Mouse (Mus musculus) splenic B cell, adult 2 months (primary cell): ENCODE results near the gene Macrod2.
"Not testable (repeated sequence)": the region's sequence is repeated elsewhere in the genome, so short reads cannot be mapped to it uniquely, and the experiment has no call there.

Experiments
- DNase-seq: peaks from one replicate; pipeline ENCODE4 v3.0.0-alpha.2; 2011; ENCODE audit warnings: low read depth, low spot score
- H3K27me3 ChIP-seq: 2 replicates; pipeline ENCODE4 v1.6.1; 2012; ENCODE audit warnings: mild to moderate bottlenecking, low read length, moderate library complexity, mixed read lengths; ENCODE audit not compliant: control insufficient read depth, poor library complexity, insufficient read depth, severe bottlenecking
- H3K36me3 ChIP-seq: 2 replicates; pipeline ENCODE4 v1.6.1; 2012; ENCODE audit warnings: mild to moderate bottlenecking, low read length, moderate library complexity, mixed read lengths; ENCODE audit not compliant: control insufficient read depth, poor library complexity, insufficient read depth, severe bottlenecking

Macrod2 gene

DNA sequence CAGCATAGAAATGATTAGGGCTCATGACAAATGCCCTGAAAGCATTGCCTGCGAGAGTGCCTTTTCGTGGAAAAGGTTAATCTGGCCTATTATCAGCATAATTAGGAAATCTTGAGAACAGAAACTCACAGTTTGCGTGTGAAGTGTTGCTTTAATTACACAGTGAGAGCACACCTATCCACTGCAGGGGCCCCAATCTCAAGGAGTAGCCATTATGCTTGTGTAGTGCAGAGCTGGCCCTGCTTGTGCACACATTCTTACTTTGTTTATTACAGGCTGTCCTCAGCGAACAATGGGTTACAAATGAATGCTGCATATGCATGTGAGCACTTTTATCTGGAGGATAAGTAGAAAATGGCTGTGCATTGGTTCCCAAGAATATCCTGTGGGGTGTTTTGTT, 308.3 kb downstream of the Macrod2 start:
- DNase-seq, result no peak
- no peaks in the 10 kb centered on the region for H3K27me3 ChIP-seq
- no peaks in the 10 kb centered on the region for H3K36me3 ChIP-seq

- Histone ChIP-seq H3K27me3 (no peaks in the 10 kb centered on the region), H3K36me3 (no peaks in the 10 kb centered on the region)
- no peak for DNase-seq
Measured at GRCm38 (mm10) chr2:140704146-140704545, 309.0 kb downstream of the Macrod2 start.

GRCm38 (mm10) chr2:140705278-140705677, 310.2 kb downstream of the Macrod2 start:
- no peaks in the 10 kb centered on the region for H3K27me3 ChIP-seq
- no peak for DNase-seq
- no peaks in the 10 kb centered on the region for H3K36me3 ChIP-seq

DNA sequence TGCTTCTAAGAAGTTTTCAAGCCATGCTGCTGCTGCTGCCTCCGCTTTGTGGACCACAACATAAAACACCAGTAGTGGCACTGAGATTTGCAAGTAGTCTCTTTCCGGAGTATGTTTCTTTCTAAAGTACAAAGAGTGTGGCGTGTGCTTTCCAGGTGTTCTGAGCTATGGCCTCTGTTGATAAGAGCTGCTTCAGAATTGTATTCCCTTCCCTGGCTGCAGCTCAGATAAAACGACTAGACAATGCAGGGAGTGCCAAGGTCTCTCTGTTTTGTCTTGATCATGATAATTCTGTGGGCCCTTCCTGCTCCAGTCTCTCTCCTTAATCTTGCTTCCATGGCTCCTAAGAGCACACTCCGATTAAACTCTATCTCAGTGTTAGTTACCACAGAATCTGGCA, 312.4 kb downstream of the Macrod2 start:
- DNase-seq, result no peak
- Histone ChIP-seq H3K36me3 (no peaks in the 10 kb centered on the region), H3K27me3 (no peaks in the 10 kb centered on the region)

- Histone ChIP-seq H3K27me3 (no peaks in the 10 kb centered on the region), H3K36me3 (no peaks in the 10 kb centered on the region)
- no peak for DNase-seq
Measured at GRCm38 (mm10) chr2:140715822-140716221, 320.7 kb downstream of the Macrod2 start.

DNA sequence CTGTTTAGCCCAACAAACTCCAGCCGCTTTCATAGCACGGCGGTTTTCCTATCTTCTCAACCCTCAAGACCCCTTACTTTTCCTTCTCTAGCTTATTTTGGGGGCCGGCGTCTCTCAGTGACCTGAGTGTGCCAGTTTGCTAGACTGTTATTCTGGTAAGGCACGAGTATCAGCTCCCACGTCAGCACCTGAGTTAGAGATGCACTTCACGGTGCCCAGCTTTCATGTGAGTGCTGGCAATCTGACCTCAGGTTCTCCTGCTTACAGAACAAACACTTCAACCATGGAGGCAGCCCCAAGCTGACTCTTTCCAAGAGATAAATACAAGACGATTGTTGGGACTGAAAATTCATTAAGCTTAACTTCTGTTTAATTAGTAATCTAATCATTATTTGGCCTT, 322.3 kb downstream of the Macrod2 start:
- H3K27me3 ChIP-seq, result no peaks in the 10 kb centered on the region
- no peaks in the 10 kb centered on the region for H3K36me3 ChIP-seq
- no peak for DNase-seq

GRCm38 (mm10) chr2:140732616-140733183, 337.6 kb downstream of the Macrod2 start:
- no peak for DNase-seq
- H3K36me3 ChIP-seq, result no peaks in the 10 kb centered on the region
- H3K27me3 ChIP-seq, result no peaks in the 10 kb centered on the region

DNA sequence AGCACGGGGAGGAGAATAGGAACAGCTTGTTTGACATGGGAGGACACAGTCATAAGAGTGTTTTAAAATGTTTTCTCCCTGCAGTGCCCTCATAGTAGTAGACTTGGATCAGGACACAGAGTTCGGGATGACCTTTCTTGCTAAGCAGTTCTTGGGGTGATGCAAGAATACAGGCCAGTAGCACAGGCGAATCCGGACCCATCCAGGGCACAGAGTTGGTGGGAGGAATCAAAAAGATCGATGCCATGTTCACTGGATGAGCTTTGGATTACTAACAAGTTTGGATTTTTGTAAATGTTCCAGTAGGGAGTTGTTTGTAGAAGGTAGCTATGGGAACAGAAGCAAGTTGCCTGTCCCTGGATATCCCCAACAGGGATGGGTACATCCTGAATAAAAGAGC, 345.4 kb downstream of the Macrod2 start:
- no peak for DNase-seq
- Histone ChIP-seq H3K27me3 (no peaks in the 10 kb centered on the region), H3K36me3 (no peaks in the 10 kb centered on the region)

GRCm38 (mm10) chr2:140742954-140743353, 347.8 kb downstream of the Macrod2 start:
- H3K36me3 ChIP-seq, H3K27me3 ChIP-seq, DNase-seq: not testable (repeated sequence)

DNA sequence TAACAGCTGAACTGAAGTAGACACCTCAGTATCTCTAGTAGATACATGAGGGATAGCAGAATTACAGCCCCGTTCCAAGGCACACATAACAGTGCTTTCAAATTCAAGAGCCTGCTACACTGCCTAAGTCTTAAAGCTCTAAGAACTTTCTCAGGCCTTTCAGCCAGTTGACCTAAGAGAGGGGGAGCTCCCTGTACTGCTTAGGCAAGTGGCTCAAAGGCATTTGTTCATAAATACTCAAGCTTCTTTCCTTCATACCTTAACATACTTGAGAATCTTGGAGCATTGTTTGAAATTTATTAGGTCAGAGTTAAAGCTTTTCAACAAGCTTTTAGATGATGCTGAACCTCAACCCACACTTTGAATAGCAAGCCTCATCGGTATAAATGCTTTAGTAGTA, 363.8 kb downstream of the Macrod2 start:
- H3K27me3 ChIP-seq, result no peaks in the 10 kb centered on the region

GRCm38 (mm10) chr2:140759732-140760131, 364.6 kb downstream of the Macrod2 start:
- Histone ChIP-seq H3K27me3 (no peaks in the 10 kb centered on the region), H3K36me3 (no peaks in the 10 kb centered on the region)
- no peak for DNase-seq

More for the DNA sequence above, 363.8 kb downstream of the Macrod2 start:
- no peaks in the 10 kb centered on the region for H3K36me3 ChIP-seq
- DNase-seq, result no peak

DNA sequence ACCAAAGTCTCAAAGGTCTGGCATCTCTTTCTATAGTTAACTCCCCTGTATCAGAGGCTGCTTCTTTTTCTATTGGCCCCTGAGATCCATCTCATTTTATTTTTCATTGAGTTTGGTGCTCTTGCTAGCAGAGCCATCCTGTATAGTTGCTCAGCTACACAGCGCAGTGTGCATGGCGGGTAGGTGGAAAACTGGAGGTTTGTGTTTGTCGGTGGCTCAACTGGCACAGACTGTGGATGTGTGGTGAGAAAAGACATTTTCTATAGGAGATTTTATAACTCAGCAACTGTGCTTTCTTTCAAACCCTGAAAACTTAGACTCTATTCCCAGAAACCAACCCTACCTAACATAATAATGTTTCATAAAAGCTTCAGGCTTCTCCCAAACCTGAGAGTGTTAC, 365.0 kb downstream of the Macrod2 start:
- Histone ChIP-seq H3K36me3 (no peaks in the 10 kb centered on the region), H3K27me3 (no peaks in the 10 kb centered on the region)
- DNase-seq, result no peak

DNA sequence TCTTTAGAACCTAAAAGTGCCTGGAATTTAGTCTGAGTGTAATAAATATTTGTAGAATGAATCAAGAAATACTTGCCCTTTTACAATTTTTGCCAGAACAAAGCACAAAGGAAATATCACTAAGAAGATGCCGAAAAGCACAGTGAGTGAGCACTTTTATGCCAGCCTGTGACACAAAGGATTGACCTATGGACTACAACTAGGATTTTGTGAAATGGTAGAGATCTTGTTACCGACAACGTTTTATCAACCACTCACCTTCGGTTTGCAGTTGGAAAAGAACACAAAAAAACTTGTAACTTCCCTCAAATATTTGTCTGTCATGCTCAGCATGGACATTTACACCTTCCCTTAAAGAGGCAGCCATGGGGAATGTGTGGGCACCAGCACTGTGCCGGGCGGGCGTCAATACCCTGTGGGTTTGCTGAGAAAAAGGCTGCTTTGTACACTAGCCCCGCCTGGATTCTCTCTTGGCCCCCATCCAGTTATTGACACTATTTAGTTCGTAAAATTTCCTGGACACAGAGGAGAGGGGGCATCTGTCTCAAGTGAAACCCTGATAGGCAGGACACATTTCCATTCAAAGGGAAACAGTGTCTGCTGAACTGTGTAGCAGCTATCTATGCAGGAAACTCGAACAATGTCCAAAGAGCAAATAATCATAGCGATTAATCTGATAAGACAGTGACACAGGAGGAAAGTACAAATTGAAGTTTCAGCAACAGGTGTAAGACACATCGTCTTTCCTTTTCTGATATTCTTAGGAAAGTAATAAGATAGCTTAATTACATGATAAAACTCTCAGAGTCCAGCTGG, 368.2 kb downstream of the Macrod2 start:
- no peaks in the 10 kb centered on the region for H3K27me3 ChIP-seq
- no peak for DNase-seq

DNA sequence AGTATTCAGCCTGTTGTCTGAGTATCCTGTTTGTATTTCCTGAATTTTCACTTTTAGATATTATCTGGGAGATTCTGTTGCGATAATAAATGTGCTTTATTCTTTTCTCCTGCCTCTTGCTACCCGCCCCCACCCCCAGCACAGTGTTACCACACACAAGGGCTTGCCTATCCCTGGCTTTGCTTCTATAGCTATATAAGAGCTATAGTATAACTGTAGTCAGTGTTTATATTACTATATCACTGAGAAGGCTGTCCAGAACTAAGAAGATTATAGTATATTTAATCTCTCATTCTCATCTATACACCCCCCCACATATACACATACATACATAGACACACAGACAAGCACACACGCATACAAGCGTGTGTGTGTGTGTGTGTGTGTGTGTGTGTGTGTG, 374.4 kb downstream of the Macrod2 start:
- no peak for DNase-seq
- H3K36me3 ChIP-seq, result no peaks in the 10 kb centered on the region
- H3K27me3 ChIP-seq, result no peaks in the 10 kb centered on the region

More for the DNA sequence above, 368.2 kb downstream of the Macrod2 start:
- H3K36me3 ChIP-seq, result no peaks in the 10 kb centered on the region

DNA sequence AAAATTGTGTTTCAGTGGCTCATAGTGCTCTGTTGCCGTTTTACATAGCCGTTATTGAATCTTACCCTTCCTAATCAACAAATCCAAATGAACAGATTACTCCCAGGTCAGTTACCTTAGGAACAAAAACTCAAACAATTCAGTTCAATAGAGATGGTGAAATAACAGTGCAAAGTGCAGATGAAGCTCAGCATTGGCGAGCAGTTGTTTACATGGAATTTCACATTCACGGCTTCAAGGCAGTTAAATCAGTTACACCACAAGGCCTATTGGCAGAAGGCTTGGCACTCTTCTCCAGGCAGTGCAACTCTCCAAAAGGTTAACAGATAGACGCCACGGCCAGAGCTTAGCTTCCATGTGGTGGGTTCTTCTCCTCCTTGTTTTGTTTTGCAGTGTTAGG, 377.7 kb downstream of the Macrod2 start:
- no peaks in the 10 kb centered on the region for H3K27me3 ChIP-seq
- no peak for DNase-seq
- H3K36me3 ChIP-seq, result no peaks in the 10 kb centered on the region
